Mouse (Mus musculus) regulatory T cell (primary cell): Measurements from ENCODE around the gene Uimc1.

Source experiments
- in situ Hi-C: fragments of 300-600 bp; cut with MboI, MseI; formaldehyde crosslinking; loops from one replicate; pipeline ENCODE4 v1.15.1; 2025; ENCODE audit warnings: high pct_unique_total_duplicates

The Uimc1 gene

GRCm38 (mm10) chr13:55047706-55048105 is 52.4 kb downstream of the Uimc1 start:
- in situ Hi-C loops = no loop called here

GRCm38 (mm10) chr13:55040016-55040415 is 60.1 kb downstream of the Uimc1 start:
- in situ Hi-C loops = no loop called here

GRCm38 (mm10) chr13:55024215-55024614 is 75.9 kb downstream of the Uimc1 start:
- in situ Hi-C loops = no loop called here

- in situ Hi-C loops = no loop called here
Measured at GRCm38 (mm10) chr13:55022715-55023114, 77.4 kb downstream of the Uimc1 start.

GRCm38 (mm10) chr13:55022256-55022655 is 77.8 kb downstream of the Uimc1 start:
- in situ Hi-C loops = no loop called here

- in situ Hi-C loops = no loop called here
Measured at GRCm38 (mm10) chr13:55021194-55021779, 78.8 kb downstream of the Uimc1 start, which contains the start of gene Hk3. Hk3 (minus strand) TSS chr13:55021385.

GRCm38 (mm10) chr13:55020051-55020450 is 80.0 kb downstream of the Uimc1 start:
- in situ Hi-C loops = no loop called here

GRCm38 (mm10) chr13:55019181-55019580 is 80.9 kb downstream of the Uimc1 start:
- in situ Hi-C loops = no loop called here

- in situ Hi-C loops = no loop called here
Measured at GRCm38 (mm10) chr13:55018700-55019099, 81.4 kb downstream of the Uimc1 start.

- in situ Hi-C loops = no loop called here
Measured at GRCm38 (mm10) chr13:55017898-55018599, 82.1 kb downstream of the Uimc1 start.

- in situ Hi-C loops = no loop called here
Measured at GRCm38 (mm10) chr13:55017154-55017897, 82.8 kb downstream of the Uimc1 start.

- in situ Hi-C loops = no loop called here
Measured at GRCm38 (mm10) chr13:55014451-55014850, 85.6 kb downstream of the Uimc1 start.

GRCm38 (mm10) chr13:55013702-55014344 is 86.3 kb downstream of the Uimc1 start:
- in situ Hi-C loops = no loop called here

- in situ Hi-C loops = no loop called here
Measured at GRCm38 (mm10) chr13:55011981-55012478, 88.1 kb downstream of the Uimc1 start.

GRCm38 (mm10) chr13:55011103-55011502 is 89.0 kb downstream of the Uimc1 start:
- in situ Hi-C loops = no loop called here

- in situ Hi-C loops = no loop called here
Measured at GRCm38 (mm10) chr13:55008589-55008988, 91.5 kb downstream of the Uimc1 start.

- in situ Hi-C loops = no loop called here
Measured at GRCm38 (mm10) chr13:55006415-55006742, 93.7 kb downstream of the Uimc1 start.

- in situ Hi-C loops = no loop called here
Measured at GRCm38 (mm10) chr13:55005691-55006414, 94.2 kb downstream of the Uimc1 start.

GRCm38 (mm10) chr13:55004646-55005045 is 95.5 kb downstream of the Uimc1 start:
- in situ Hi-C loops = no loop called here

GRCm38 (mm10) chr13:55002090-55002489 is 98.0 kb downstream of the Uimc1 start:
- in situ Hi-C loops = no loop called here

GRCm38 (mm10) chr13:55000433-55000832 is 99.7 kb downstream of the Uimc1 start:
- in situ Hi-C loops = no loop called here
